Mouse (Mus musculus) adrenal gland, adult 8-10 months (tissue): Measurements from ENCODE around the gene Angptl8. TPM values are rescaled to one million over a fixed set of nuclear protein-coding genes. Genes with fewer than 3 reads are reported as not detected.

Experiments
- DNase-seq: peaks from one replicate; pipeline ENCODE4 v3.0.0; 2022
- total RNA-seq, 4 experiments: library from RNA; stranded (reverse); gene quantifications; 2 replicates each; pipeline ENCODE4 v1.2.4; 2022

Angptl8 gene
- total RNA-seq, 4 experiments from 2014 or later, result 1.5 to 12.0 (median 7.7) TPM

GRCm38 (mm10) chr9:21816716-21817305 lies 18.5 kb upstream of the Angptl8 start:
- DNase-seq, result no peak

- no peak for DNase-seq
Observed at GRCm38 (mm10) chr9:21818125-21818524, 17.2 kb upstream of the Angptl8 start.

- no peak for DNase-seq
Observed at GRCm38 (mm10) chr9:21818561-21818960, 16.7 kb upstream of the Angptl8 start.

- DNase-seq, result no peak
Observed at GRCm38 (mm10) chr9:21819181-21819729, 16.1 kb upstream of the Angptl8 start.

- no peak for DNase-seq
Observed at GRCm38 (mm10) chr9:21820183-21820582, 15.1 kb upstream of the Angptl8 start.

GRCm38 (mm10) chr9:21822686-21823085 lies 12.6 kb upstream of the Angptl8 start:
- DNase-seq, result no peak

GRCm38 (mm10) chr9:21823957-21824356 lies 11.4 kb upstream of the Angptl8 start:
- DNase-seq, result no peak

- no peak for DNase-seq
Observed at GRCm38 (mm10) chr9:21824366-21824765, 10.9 kb upstream of the Angptl8 start.

- DNase-seq, result no peak
Observed at GRCm38 (mm10) chr9:21829834-21830460, 5.4 kb upstream of the Angptl8 start.

- no peak for DNase-seq
Observed at GRCm38 (mm10) chr9:21830461-21830850, 4.9 kb upstream of the Angptl8 start.

- DNase-seq, result peak; percentile 65
Observed at GRCm38 (mm10) chr9:21830936-21831335, 4.4 kb upstream of the Angptl8 start.

GRCm38 (mm10) chr9:21831558-21832240 lies 3.6 kb upstream of the Angptl8 start:
- no peak for DNase-seq

GRCm38 (mm10) chr9:21837690-21838089 lies 2.4 kb downstream of the Angptl8 start:
- DNase-seq, result no peak

GRCm38 (mm10) chr9:21840115-21840787 lies 4.9 kb downstream of the Angptl8 start:
- DNase-seq, result no peak

GRCm38 (mm10) chr9:21841340-21841739 lies 6.0 kb downstream of the Angptl8 start:
- DNase-seq, result no peak

GRCm38 (mm10) chr9:21842391-21842790 lies 7.1 kb downstream of the Angptl8 start:
- no peak for DNase-seq

GRCm38 (mm10) chr9:21843086-21843485 lies 7.8 kb downstream of the Angptl8 start:
- DNase-seq, result no peak

GRCm38 (mm10) chr9:21845381-21846080 lies 10.2 kb downstream of the Angptl8 start:
- no peak for DNase-seq

- no peak for DNase-seq
Observed at GRCm38 (mm10) chr9:21846755-21847341, 11.5 kb downstream of the Angptl8 start.

- no peak for DNase-seq
Observed at GRCm38 (mm10) chr9:21847425-21847824, 12.1 kb downstream of the Angptl8 start.

GRCm38 (mm10) chr9:21847926-21848325 lies 12.6 kb downstream of the Angptl8 start:
- no peak for DNase-seq
